Mouse (Mus musculus): Measurements from ENCODE around the gene Lmtk2. TPM values are rescaled to one million over a fixed set of nuclear protein-coding genes. Genes with fewer than 3 reads are reported as not detected.

Gene Lmtk2
- polyA plus RNA-seq, 1 experiment from 2014 or later: 11.2 TPM

GRCm38 (mm10) chr5:144080886-144081285 is 19.4 kb upstream of the Lmtk2 start:
- no peak overlapping the region for H3K4me2 ChIP-seq (replicated peaks)
- H3K27ac ChIP-seq: no peak overlapping the region
- no peak for DNase-seq (ENCODE audit: low spot score)
- no peaks in the 10 kb centered on the region for H3K36me3 ChIP-seq (replicated peaks; ENCODE audit: control insufficient read depth, insufficient read depth)
- no peaks in the 10 kb centered on the region for H3K4me1 ChIP-seq (replicated peaks; ENCODE audit: control insufficient read depth, insufficient read depth, low read length)
- no peaks in the 10 kb centered on the region for H3K27me3 ChIP-seq (ENCODE audit: control insufficient read depth, insufficient read depth, low read length)
- ATAC-seq (ENCODE audit: low FRiP score): no peak
- no peak overlapping the region for H3K9ac ChIP-seq
- 63% methylated on average over 2 of the region's 2 CpGs for WGBS
- H3K9me3 ChIP-seq (ENCODE audit: control insufficient read depth, low read length): no peaks in the 10 kb centered on the region
- H3K4me3 ChIP-seq (replicated peaks; ENCODE audit: low read length): no peak overlapping the region

GRCm38 (mm10) chr5:144082006-144082405 is 18.2 kb upstream of the Lmtk2 start:
- Histone ChIP-seq H3K27ac (no peak overlapping the region), H3K4me1 (replicated peaks; ENCODE audit: control insufficient read depth, insufficient read depth, low read length) (no peaks in the 10 kb centered on the region), H3K4me3 (replicated peaks; ENCODE audit: low read length) (no peak overlapping the region), H3K9me3 (ENCODE audit: control insufficient read depth, low read length) (no peaks in the 10 kb centered on the region), H3K27me3 (ENCODE audit: control insufficient read depth, insufficient read depth, low read length) (no peaks in the 10 kb centered on the region), H3K9ac (no peak overlapping the region), H3K36me3 (replicated peaks; ENCODE audit: control insufficient read depth, insufficient read depth) (no peaks in the 10 kb centered on the region), H3K4me2 (replicated peaks) (no peak overlapping the region)
- ATAC-seq (ENCODE audit: low FRiP score) (no peak), DNase-seq (ENCODE audit: low spot score) (no peak)
- 92% methylated on average over 5 of the region's 5 CpGs for WGBS

- ATAC-seq (ENCODE audit: low FRiP score): no peak
- no peak overlapping the region for H3K4me2 ChIP-seq (replicated peaks)
- H3K4me3 ChIP-seq (replicated peaks; ENCODE audit: low read length): no peak overlapping the region
- no peaks in the 10 kb centered on the region for H3K4me1 ChIP-seq (replicated peaks; ENCODE audit: control insufficient read depth, insufficient read depth, low read length)
- H3K9ac ChIP-seq: no peak overlapping the region
- DNase-seq (ENCODE audit: low spot score): no peak
- H3K27me3 ChIP-seq (ENCODE audit: control insufficient read depth, insufficient read depth, low read length): no peaks in the 10 kb centered on the region
- no peak overlapping the region for H3K27ac ChIP-seq
- WGBS: 91% methylated on average over 2 of the region's 2 CpGs
- no peaks in the 10 kb centered on the region for H3K9me3 ChIP-seq (ENCODE audit: control insufficient read depth, low read length)
- no peaks in the 10 kb centered on the region for H3K36me3 ChIP-seq (replicated peaks; ENCODE audit: control insufficient read depth, insufficient read depth)
These were observed 16.7 kb upstream of the Lmtk2 start for GRCm38 (mm10) chr5:144083521-144083920.

- no peak overlapping the region for H3K9ac ChIP-seq
- DNase-seq (ENCODE audit: low spot score): no peak
- no peak overlapping the region for H3K4me2 ChIP-seq (replicated peaks)
- 71% methylated on average over 4 of the region's 4 CpGs for WGBS
- H3K27ac ChIP-seq: no peak overlapping the region
- H3K27me3 ChIP-seq (ENCODE audit: control insufficient read depth, insufficient read depth, low read length): no peaks in the 10 kb centered on the region
- ATAC-seq (ENCODE audit: low FRiP score): no peak
- H3K9me3 ChIP-seq (ENCODE audit: control insufficient read depth, low read length): no peaks in the 10 kb centered on the region
- no peaks in the 10 kb centered on the region for H3K36me3 ChIP-seq (replicated peaks; ENCODE audit: control insufficient read depth, insufficient read depth)
- no peaks in the 10 kb centered on the region for H3K4me1 ChIP-seq (replicated peaks; ENCODE audit: control insufficient read depth, insufficient read depth, low read length)
- no peak overlapping the region for H3K4me3 ChIP-seq (replicated peaks; ENCODE audit: low read length)
These were observed 16.0 kb upstream of the Lmtk2 start for GRCm38 (mm10) chr5:144084271-144084670.

GRCm38 (mm10) chr5:144085696-144086095 is 14.5 kb upstream of the Lmtk2 start:
- Histone ChIP-seq H3K36me3 (replicated peaks; ENCODE audit: control insufficient read depth, insufficient read depth) (no peaks in the 10 kb centered on the region), H3K9ac (no peak overlapping the region), H3K9me3 (ENCODE audit: control insufficient read depth, low read length) (no peaks in the 10 kb centered on the region), H3K27me3 (ENCODE audit: control insufficient read depth, insufficient read depth, low read length) (no peaks in the 10 kb centered on the region), H3K27ac (no peak overlapping the region), H3K4me2 (replicated peaks) (no peak overlapping the region), H3K4me3 (replicated peaks; ENCODE audit: low read length) (no peak overlapping the region), H3K4me1 (replicated peaks; ENCODE audit: control insufficient read depth, insufficient read depth, low read length) (no peaks in the 10 kb centered on the region)
- ATAC-seq (ENCODE audit: low FRiP score) (no peak), DNase-seq (ENCODE audit: low spot score) (no peak)
- WGBS: 85% methylated on average over 6 of the region's 6 CpGs

GRCm38 (mm10) chr5:144086494-144086893 is 13.7 kb upstream of the Lmtk2 start:
- WGBS: 64% methylated on average over 2 of the region's 2 CpGs
- H3K27me3 ChIP-seq (ENCODE audit: control insufficient read depth, insufficient read depth, low read length): no peaks in the 10 kb centered on the region
- no peak overlapping the region for H3K4me2 ChIP-seq (replicated peaks)
- H3K4me3 ChIP-seq (replicated peaks; ENCODE audit: low read length): no peak overlapping the region
- no peaks in the 10 kb centered on the region for H3K9me3 ChIP-seq (ENCODE audit: control insufficient read depth, low read length)
- DNase-seq (ENCODE audit: low spot score): no peak
- H3K4me1 ChIP-seq (replicated peaks; ENCODE audit: control insufficient read depth, insufficient read depth, low read length): no peaks in the 10 kb centered on the region
- no peak overlapping the region for H3K9ac ChIP-seq
- no peak for ATAC-seq (ENCODE audit: low FRiP score)
- H3K36me3 ChIP-seq (replicated peaks; ENCODE audit: control insufficient read depth, insufficient read depth): no peaks in the 10 kb centered on the region
- no peak overlapping the region for H3K27ac ChIP-seq

GRCm38 (mm10) chr5:144088354-144088753 is 11.9 kb upstream of the Lmtk2 start:
- H3K27ac ChIP-seq: no peak overlapping the region
- H3K9me3 ChIP-seq (ENCODE audit: control insufficient read depth, low read length): no peaks in the 10 kb centered on the region
- DNase-seq (ENCODE audit: low spot score): no peak
- WGBS: 85% methylated on average over 2 of the region's 2 CpGs
- H3K4me1 ChIP-seq (replicated peaks; ENCODE audit: control insufficient read depth, insufficient read depth, low read length): no peaks in the 10 kb centered on the region
- H3K9ac ChIP-seq: no peak overlapping the region
- no peaks in the 10 kb centered on the region for H3K36me3 ChIP-seq (replicated peaks; ENCODE audit: control insufficient read depth, insufficient read depth)
- no peaks in the 10 kb centered on the region for H3K27me3 ChIP-seq (ENCODE audit: control insufficient read depth, insufficient read depth, low read length)
- H3K4me3 ChIP-seq (replicated peaks; ENCODE audit: low read length): no peak overlapping the region
- no peak for ATAC-seq (ENCODE audit: low FRiP score)
- no peak overlapping the region for H3K4me2 ChIP-seq (replicated peaks)

GRCm38 (mm10) chr5:144095461-144095970 is 4.7 kb upstream of the Lmtk2 start:
- no peaks in the 10 kb centered on the region for H3K9me3 ChIP-seq (ENCODE audit: control insufficient read depth, low read length)
- no peak overlapping the region for H3K4me2 ChIP-seq (replicated peaks)
- DNase-seq (ENCODE audit: low spot score) (no peak), ATAC-seq (ENCODE audit: low FRiP score) (no peak)
- H3K27me3 ChIP-seq (ENCODE audit: control insufficient read depth, insufficient read depth, low read length): 0 out of 2 replicates have a peak, but pooled peaks cover 4% of the 10 kb centered on the region
- WGBS: 80% methylated on average over 6 of the region's 6 CpGs
- H3K36me3 ChIP-seq (replicated peaks; ENCODE audit: control insufficient read depth, insufficient read depth): no peaks in the 10 kb centered on the region
- H3K4me1 ChIP-seq (replicated peaks; ENCODE audit: control insufficient read depth, insufficient read depth, low read length): no peaks in the 10 kb centered on the region
- H3K27ac ChIP-seq: no peak overlapping the region
- H3K9ac ChIP-seq: no peak overlapping the region
- H3K4me3 ChIP-seq (replicated peaks; ENCODE audit: low read length): no peak overlapping the region

GRCm38 (mm10) chr5:144097902-144098639 is 2.2 kb upstream of the Lmtk2 start:
- ATAC-seq (ENCODE audit: low FRiP score) (no peak), DNase-seq (ENCODE audit: low spot score) (no peak)
- 0 out of 2 replicates have a peak, but pooled peaks cover 4% of the 10 kb centered on the region for H3K27me3 ChIP-seq (ENCODE audit: control insufficient read depth, insufficient read depth, low read length)
- H3K4me3 ChIP-seq (replicated peaks; ENCODE audit: low read length): no peak overlapping the region
- H3K27ac ChIP-seq: no peak overlapping the region
- WGBS: 57% methylated on average over 16 of the region's 16 CpGs
- no peaks in the 10 kb centered on the region for H3K9me3 ChIP-seq (ENCODE audit: control insufficient read depth, low read length)
- no peak overlapping the region for H3K4me2 ChIP-seq (replicated peaks)
- no peak overlapping the region for H3K9ac ChIP-seq
- H3K4me1 ChIP-seq (replicated peaks; ENCODE audit: control insufficient read depth, insufficient read depth, low read length): peaks cover 13% of the 10 kb centered on the region
- no peaks in the 10 kb centered on the region for H3K36me3 ChIP-seq (replicated peaks; ENCODE audit: control insufficient read depth, insufficient read depth)

GRCm38 (mm10) chr5:144098640-144098929 is 1.7 kb upstream of the Lmtk2 start:
- no peaks in the 10 kb centered on the region for H3K9me3 ChIP-seq (ENCODE audit: control insufficient read depth, low read length)
- H3K27ac ChIP-seq: no peak overlapping the region
- H3K4me2 ChIP-seq (replicated peaks): no peak overlapping the region
- 36% methylated on average over 8 of the region's 8 CpGs for WGBS
- no peak overlapping the region for H3K9ac ChIP-seq
- H3K36me3 ChIP-seq (replicated peaks; ENCODE audit: control insufficient read depth, insufficient read depth): no peaks in the 10 kb centered on the region
- no peak overlapping the region for H3K4me3 ChIP-seq (replicated peaks; ENCODE audit: low read length)
- no peak for ATAC-seq (ENCODE audit: low FRiP score)
- DNase-seq (ENCODE audit: low spot score): no peak
- H3K4me1 ChIP-seq (replicated peaks; ENCODE audit: control insufficient read depth, insufficient read depth, low read length): peaks cover 13% of the 10 kb centered on the region
- H3K27me3 ChIP-seq (ENCODE audit: control insufficient read depth, insufficient read depth, low read length): 0 out of 2 replicates have a peak, but pooled peaks cover 4% of the 10 kb centered on the region

Measured in hindbrain, embryonic 14.5 days (tissue).